Mouse (Mus musculus) midbrain, embryonic 16.5 days (tissue): Measurements from ENCODE around the gene Nkiras2. TPM values are rescaled to one million over a fixed set of nuclear protein-coding genes. Genes with fewer than 3 reads are reported as not detected.
"Not testable (repeated sequence)": the region's sequence is repeated elsewhere in the genome, so short reads cannot be mapped to it uniquely, and the experiment has no call there.

Source experiments
- ATAC-seq: fragments of 200-750 bp; cut with Nextera tagmentation; 2 replicates; pipeline ENCODE4 v1.8.0; 2017; ENCODE audit warnings: moderate TSS enrichment
- H3K27ac ChIP-seq: fragments of 300-500 bp; sonication (generic); 2 replicates; pipeline ENCODE4 v1.5.1; 2014; ENCODE audit warnings: mild to moderate bottlenecking, low read length, mixed read lengths
- H3K27me3 ChIP-seq: fragments of 300-500 bp; sonication (generic); 2 replicates; pipeline ENCODE4 v1.6.1; 2014; ENCODE audit warnings: low read depth, low read length, mixed read lengths; ENCODE audit not compliant: control insufficient read depth, insufficient read depth
- H3K36me3 ChIP-seq: fragments of 300-500 bp; sonication (generic); 2 replicates; pipeline ENCODE4 v1.6.1; 2014; ENCODE audit warnings: mild to moderate bottlenecking, low read length, moderate library complexity, mixed read lengths; ENCODE audit not compliant: control insufficient read depth, insufficient read depth
- H3K4me1 ChIP-seq: fragments of 300-500 bp; sonication (generic); 2 replicates; pipeline ENCODE4 v1.6.1; 2014; ENCODE audit warnings: mild to moderate bottlenecking, low read length, mixed read lengths; ENCODE audit not compliant: control insufficient read depth, insufficient read depth
- H3K4me2 ChIP-seq: fragments of 300-500 bp; sonication (generic); 2 replicates; pipeline ENCODE4 v1.6.1; 2014; ENCODE audit warnings: mild to moderate bottlenecking, low read length, mixed read lengths
- H3K4me3 ChIP-seq: fragments of 300-500 bp; sonication (generic); 2 replicates; pipeline ENCODE4 v1.5.1; 2014; ENCODE audit warnings: low read depth, mild to moderate bottlenecking, low read length, moderate library complexity, mixed read lengths
- H3K9ac ChIP-seq: fragments of 300-500 bp; sonication (generic); 2 replicates; pipeline ENCODE4 v1.6.1; 2014; ENCODE audit warnings: low read depth, low read length, mixed read lengths
- H3K9me3 ChIP-seq: fragments of 300-500 bp; sonication (generic); replicated peaks from 2 replicates; pipeline ENCODE4 v1.6.1; 2014; ENCODE audit warnings: mild to moderate bottlenecking, low read length, mixed read lengths; ENCODE audit not compliant: control insufficient read depth, poor library complexity, severe bottlenecking
- WGBS: fragments of 180-500 bp; shearing (Covaris S2); extraction: QIAGEN DNeasy Blood & Tissue Kit; methylation state at CpG from one replicate; pipeline ENCODE4 v1.1.7; 2014; 5-methylcytosine and 5-hydroxymethylcytosine counted together
- polyA plus RNA-seq: library from polyadenylated mRNA; unstranded; fragments of >200 nt; fragmentation: Nextera tagmentation; extraction: Ambion mirVana; gene quantifications from 2 replicates; pipeline ENCODE4 v1.2.1, GENCODE M21; 2015

The Nkiras2 gene
- polyA plus RNA-seq, 1 experiment from 2014 or later: 97.7 TPM

DNA sequence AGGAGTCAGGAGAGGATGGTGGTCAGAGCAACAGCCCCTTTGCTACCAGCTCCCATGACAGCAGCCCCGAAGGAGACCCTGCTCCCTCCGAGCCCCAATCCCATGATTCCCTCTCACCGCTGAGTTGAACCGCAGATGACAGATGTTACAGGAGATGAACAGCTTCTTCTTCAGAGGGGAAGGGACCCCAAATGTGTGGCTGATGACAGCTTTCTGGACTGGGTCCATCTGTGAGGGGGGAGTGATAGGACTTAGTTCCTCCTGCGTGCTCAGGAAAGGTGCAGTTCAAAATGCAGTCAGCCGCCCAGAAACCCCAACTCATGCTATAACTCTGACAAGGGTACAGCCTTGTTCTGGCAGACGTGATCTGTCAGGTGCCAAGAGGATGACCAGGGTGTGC, 15.5 kb downstream of the Nkiras2 start:
- no peaks in the 10 kb centered on the region for H3K9me3 ChIP-seq
- WGBS: 73% methylated on average over 7 of the region's 7 CpGs
- H3K4me2 ChIP-seq: no peak overlapping the region
- H3K27me3 ChIP-seq: peaks cover 1% of the 10 kb centered on the region; the same call in 1 of the 2 replicates
- H3K4me3 ChIP-seq: no peak overlapping the region
- no peak overlapping the region for H3K9ac ChIP-seq
- no peak overlapping the region for H3K27ac ChIP-seq
- H3K36me3 ChIP-seq: no peaks in the 10 kb centered on the region
- ATAC-seq: no peak
- no peaks in the 10 kb centered on the region for H3K4me1 ChIP-seq

DNA sequence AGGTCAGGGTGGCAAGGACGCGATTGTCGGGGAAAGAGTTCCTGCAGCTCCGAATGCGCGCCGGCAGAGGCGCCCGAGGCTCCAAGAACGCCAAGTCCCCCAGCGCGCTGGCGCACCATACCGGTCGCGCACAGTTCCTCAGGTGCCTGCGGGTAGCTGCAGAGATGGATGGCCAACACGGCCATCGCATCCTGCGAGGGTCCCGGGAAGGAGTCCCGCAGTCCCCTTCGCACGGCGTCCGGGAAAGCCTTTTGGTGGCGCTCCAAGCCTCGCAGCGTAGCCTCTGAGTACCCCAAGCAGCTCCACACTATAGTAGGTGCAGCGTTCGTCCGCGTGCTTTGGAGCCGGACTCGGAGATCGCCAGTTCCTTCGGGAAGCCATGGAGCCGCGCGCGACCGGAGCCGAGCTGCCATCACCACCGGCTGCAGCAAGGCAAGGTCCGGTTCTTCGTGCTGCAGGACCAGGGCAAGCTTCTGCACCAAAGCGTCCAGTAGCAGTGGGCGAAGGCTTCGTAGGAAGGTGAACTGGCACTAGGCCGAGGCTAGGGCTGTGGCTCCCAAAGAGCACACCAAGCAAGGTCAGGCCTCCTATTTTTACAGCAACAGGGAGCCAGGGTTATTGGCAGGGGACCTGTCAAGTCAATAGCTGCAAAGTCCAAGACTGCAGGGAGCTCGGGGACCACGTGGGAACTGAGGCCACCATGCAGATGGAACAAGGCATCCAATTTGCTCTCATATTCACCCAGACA, 21.3 kb downstream of the Nkiras2 start:
- no peaks in the 10 kb centered on the region for H3K36me3 ChIP-seq
- 7% methylated on average over 52 of the region's 52 CpGs for WGBS
- peaks cover 7% of the 10 kb centered on the region; the same call in 1 of the 2 replicates for H3K4me1 ChIP-seq
- H3K27ac ChIP-seq: no peak overlapping the region
- ATAC-seq: peak; percentile 58
- peak overlapping the region; percentile 49 for H3K4me3 ChIP-seq
- H3K4me2 ChIP-seq: peak overlapping the region; percentile 77
- peak overlapping the region; percentile 62 for H3K9ac ChIP-seq
- peaks cover 5% of the 10 kb centered on the region for H3K27me3 ChIP-seq
- H3K9me3 ChIP-seq: no peaks in the 10 kb centered on the region

DNA sequence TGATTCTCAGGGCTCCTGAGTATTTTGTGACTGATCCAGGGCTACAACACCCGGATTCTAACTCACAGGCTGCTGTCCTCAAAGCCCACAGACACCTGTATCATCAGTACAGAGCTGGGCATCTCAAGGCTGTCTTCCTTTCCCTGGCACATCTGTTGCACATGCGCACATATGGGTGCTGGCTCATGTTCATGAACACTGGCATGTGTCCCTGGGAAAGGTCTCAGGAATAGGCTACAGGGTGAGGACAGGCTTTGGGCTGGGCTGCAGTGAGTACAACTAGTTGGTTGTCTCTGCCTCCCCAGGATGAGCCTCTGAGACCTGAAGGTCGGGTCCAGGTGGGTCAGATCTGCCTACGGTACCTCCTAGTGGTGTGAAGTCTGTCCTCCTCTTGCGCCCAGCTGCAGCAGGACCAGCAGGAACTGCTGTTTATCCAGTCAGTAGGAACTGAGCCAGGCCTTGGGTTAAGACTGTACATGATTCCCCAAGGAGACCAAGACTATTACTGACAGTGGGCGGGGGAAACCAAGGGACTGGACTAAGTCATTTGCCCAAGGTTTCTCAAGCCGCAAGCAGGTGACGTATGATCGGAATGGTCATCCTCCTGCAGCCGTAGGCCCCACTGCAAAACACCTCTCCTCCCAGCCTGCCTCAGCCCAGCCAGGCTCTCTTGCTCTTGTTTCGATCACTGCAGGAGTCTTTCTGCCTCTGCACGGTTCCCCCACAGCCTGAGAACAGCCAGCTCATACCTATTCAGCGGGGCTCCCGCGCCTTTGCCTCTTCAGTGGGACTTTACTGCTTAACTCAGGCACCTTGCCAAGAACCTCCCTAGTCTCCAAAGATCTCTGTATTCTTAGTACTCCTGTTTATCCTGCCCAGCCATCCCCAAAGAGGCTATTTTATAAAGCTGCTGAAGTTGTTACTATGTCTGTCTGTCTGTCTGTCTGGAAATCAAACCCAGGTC, 24.9 kb downstream of the Nkiras2 start:
- ATAC-seq: no peak
- Histone ChIP-seq H3K4me2 (no peak overlapping the region), H3K9ac (no peak overlapping the region), H3K36me3 (no peaks in the 10 kb centered on the region), H3K27me3 (peaks cover 8% of the 10 kb centered on the region), H3K9me3 (no peaks in the 10 kb centered on the region), H3K4me1 (peaks cover 7% of the 10 kb centered on the region; the same call in 1 of the 2 replicates), H3K4me3 (no peak overlapping the region), H3K27ac (no peak overlapping the region)
- 60% methylated on average over 15 of the region's 15 CpGs for WGBS

DNA sequence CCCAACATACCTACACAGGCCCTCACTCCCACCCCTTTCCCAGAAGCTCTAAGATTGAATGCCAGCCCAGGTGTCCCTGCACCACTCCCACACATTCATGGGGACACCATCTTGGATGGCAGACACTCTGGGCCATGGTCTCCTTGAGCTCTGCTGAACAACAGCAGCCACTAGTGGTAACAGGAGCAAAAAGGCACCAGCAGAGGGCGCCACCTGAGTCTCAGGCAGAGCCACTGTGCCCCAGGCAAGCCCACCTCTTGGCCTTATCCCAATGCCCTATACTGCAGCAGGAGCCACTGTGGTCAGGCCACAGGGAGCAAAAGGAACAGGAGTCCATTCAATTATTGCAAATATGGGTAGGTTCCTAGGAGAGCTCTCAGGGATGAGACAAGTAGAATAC, 27.2 kb downstream of the Nkiras2 start:
- WGBS: 5% methylated on average over 1 of the region's 1 CpGs
- H3K27me3 ChIP-seq: peaks cover 15% of the 10 kb centered on the region
- no peaks in the 10 kb centered on the region for H3K9me3 ChIP-seq
- no peak overlapping the region for H3K4me3 ChIP-seq
- H3K9ac ChIP-seq: no peak overlapping the region
- no peak overlapping the region for H3K4me2 ChIP-seq
- peaks cover 5% of the 10 kb centered on the region; the same call in 1 of the 2 replicates for H3K4me1 ChIP-seq
- H3K27ac ChIP-seq: no peak overlapping the region
- no peaks in the 10 kb centered on the region for H3K36me3 ChIP-seq
- ATAC-seq: no peak

DNA sequence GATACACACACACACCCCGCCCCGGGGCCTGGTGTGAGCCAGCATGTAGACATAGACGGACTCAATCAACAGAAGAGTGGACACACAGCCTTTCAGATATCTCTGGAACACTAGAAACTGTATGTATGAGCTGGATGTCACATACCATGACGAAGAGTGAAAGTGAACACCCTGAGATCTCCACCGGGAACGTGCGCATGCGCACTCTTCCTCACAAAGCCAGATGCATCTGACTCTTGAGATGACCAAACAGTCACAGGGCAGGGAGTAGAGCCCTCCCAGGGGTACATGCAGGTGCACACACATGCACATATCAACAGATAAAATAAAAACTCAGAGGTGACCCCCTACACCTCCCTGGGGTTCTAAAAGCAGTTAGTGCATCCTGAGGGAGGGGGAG, 29.4 kb downstream of the Nkiras2 start:
- Histone ChIP-seq H3K9ac (no peak overlapping the region), H3K27ac (no peak overlapping the region), H3K4me3 (no peak overlapping the region), H3K36me3 (no peaks in the 10 kb centered on the region), H3K4me2 (no peak overlapping the region), H3K9me3 (no peaks in the 10 kb centered on the region), H3K27me3 (peaks cover 15% of the 10 kb centered on the region), H3K4me1 (peaks cover 5% of the 10 kb centered on the region; the same call in 1 of the 2 replicates)
- no peak for ATAC-seq
- WGBS: 87% methylated on average over 8 of the region's 8 CpGs

DNA sequence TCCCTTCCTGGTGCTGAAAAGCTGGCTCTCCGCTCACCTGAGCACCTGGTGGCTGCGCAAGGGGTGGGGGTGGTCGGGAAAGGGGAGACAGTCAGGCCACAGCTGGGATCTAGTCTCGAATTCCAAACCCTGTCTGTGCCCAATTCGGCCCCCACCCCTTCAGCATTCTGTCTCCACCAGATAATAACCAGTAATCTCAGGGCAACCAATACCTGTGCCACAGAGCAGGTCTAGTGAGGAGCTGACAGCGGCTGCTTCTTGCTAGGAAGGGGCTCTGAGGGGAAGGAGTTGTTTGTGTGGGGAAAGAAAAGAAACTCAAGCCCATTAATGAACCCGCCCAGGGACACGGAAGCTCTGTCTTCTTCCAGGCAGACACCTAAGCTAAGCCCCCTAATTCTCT, 32.2 kb downstream of the Nkiras2 start:
- WGBS: 14% methylated on average over 7 of the region's 8 CpGs
- Histone ChIP-seq H3K4me1 (no peaks in the 10 kb centered on the region), H3K9me3 (no peaks in the 10 kb centered on the region), H3K36me3 (no peaks in the 10 kb centered on the region), H3K4me3 (no peak overlapping the region), H3K9ac (no peak overlapping the region), H3K27ac (no peak overlapping the region), H3K27me3 (peaks cover 15% of the 10 kb centered on the region), H3K4me2 (no peak overlapping the region)
- ATAC-seq: no peak

DNA sequence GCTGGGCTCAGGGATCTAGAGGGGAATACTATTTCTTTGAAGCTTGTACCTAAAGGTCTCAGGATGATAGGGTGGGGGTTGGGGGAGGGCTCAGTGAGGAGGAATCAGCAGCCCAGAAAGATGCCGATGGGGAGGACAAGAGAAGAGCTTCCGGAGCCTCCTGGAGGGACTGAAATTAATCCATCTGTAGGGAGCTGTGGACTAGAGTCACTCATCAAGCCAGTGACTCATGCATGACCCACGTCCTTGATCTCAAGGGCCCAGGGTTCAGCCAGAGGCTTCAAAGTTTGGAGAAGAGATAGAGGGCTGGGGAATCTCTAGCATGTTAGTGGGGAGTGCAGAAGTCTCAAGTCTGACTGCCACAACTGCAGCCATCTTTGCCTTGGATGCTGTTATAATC, 32.7 kb downstream of the Nkiras2 start:
- no peak for ATAC-seq
- Histone ChIP-seq H3K4me3 (no peak overlapping the region), H3K4me2 (no peak overlapping the region), H3K27ac (no peak overlapping the region), H3K9me3 (no peaks in the 10 kb centered on the region), H3K36me3 (no peaks in the 10 kb centered on the region), H3K27me3 (peaks cover 15% of the 10 kb centered on the region), H3K4me1 (no peaks in the 10 kb centered on the region), H3K9ac (no peak overlapping the region)
- 15% methylated on average over 3 of the region's 3 CpGs for WGBS

DNA sequence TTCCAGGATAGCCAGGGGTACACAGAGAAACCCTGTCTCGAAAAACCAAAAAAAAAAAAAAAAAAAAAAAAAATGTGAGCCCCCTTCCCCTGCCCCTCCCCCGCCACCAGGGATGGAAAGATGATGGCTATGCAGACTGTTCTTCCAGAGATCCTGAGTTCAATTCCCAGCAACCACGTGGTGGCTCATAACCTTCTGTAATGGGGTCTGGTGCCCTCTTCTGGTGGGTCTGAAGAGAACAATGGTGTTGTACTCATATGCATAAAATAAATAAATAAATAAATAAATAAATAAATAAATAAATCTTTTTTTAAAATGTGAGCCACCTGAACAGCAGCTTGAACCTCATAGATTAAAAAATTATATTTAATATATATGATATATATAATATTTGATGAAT, 36.5 kb downstream of the Nkiras2 start:
- H3K27ac ChIP-seq: not testable (repeated sequence)
- WGBS: 53% methylated on average over 2 of the region's 3 CpGs

DNA sequence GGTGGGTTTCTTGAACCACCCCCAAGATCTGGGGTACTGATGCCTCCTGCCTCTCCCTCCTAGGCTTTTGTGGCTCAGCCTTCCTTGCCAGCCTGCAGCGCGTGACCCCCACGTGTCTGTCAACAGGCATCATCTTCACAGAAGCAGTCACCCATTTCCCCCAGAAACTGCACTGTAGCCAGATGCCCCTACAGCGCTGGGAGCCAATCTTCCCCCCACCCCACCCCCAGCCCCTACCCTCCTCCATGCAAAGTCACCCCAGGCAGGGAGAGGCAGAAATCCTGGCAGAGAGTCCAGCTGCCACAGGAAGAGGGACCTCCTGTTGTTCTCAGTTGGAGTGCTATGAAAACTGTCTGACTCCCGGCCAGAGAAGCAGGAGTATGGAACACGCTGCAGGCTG, 37.4 kb downstream of the Nkiras2 start:
- ATAC-seq: no peak
- Histone ChIP-seq H3K27ac (no peak overlapping the region), H3K4me3 (no peak overlapping the region), H3K4me1 (no peaks in the 10 kb centered on the region), H3K27me3 (no peaks in the 10 kb centered on the region; the same call in 1 of the 2 replicates), H3K4me2 (no peak overlapping the region), H3K9me3 (no peaks in the 10 kb centered on the region), H3K9ac (no peak overlapping the region), H3K36me3 (no peaks in the 10 kb centered on the region)
- WGBS: 12% methylated on average over 6 of the region's 6 CpGs

More for the DNA sequence above, 36.5 kb downstream of the Nkiras2 start:
- H3K27me3 ChIP-seq, H3K9ac ChIP-seq, H3K4me2 ChIP-seq, H3K9me3 ChIP-seq, H3K36me3 ChIP-seq, H3K4me1 ChIP-seq, ATAC-seq, H3K4me3 ChIP-seq: not testable (repeated sequence)
